Mouse (Mus musculus): Measurements from ENCODE around the gene Usp19.

Usp19 gene

GRCm38 (mm10) chr9:108469845-108470244 lies 20.6 kb upstream of the Usp19 start:
- DNase-seq: no peak

DNA sequence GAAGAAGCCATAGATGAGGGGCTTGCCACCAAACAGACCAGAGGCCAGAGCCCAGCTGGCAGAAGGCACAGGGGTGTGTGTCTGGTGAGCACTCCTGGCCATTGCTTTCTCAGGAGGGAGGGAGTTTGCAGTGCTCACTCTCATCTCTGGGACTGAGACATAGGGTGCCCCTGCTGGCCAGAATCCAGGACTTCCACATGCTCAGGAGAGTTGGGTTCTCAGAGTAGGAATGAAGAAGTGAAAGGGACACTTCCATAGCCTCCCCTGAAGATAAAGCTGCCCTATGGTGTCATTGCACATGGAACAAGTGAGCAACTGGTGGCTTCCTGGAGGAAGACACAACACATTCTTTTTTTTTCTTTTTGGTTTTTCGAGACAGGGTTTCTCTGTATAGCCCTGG lies 15.9 kb upstream of the Usp19 start:
- DNase-seq: no peak

GRCm38 (mm10) chr9:108478638-108479156 lies 11.7 kb upstream of the Usp19 start:
- peak; percentile 91 for DNase-seq

DNA sequence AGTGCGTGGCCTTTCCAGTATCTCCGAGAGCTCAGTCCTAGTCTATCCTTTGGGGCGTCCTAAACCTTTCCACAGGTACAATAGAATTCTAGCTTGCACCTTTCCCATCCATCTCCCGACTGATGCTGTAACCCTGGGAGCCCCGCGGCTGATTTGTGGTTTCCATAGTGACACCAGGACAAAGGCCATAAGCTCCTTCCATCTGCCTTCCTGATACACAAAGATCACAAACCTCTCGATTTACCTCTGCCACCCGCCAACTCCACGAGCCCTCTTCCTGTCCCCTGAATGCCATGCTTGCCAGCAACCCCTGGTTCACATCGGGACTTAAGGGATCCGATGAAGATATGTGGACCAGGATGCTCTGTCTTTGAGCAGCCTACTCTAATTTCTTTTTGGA lies 11.2 kb upstream of the Usp19 start:
- no peak for DNase-seq

GRCm38 (mm10) chr9:108479721-108480351 lies 10.6 kb upstream of the Usp19 start, which contains the start of gene Lamb2:
Gene Lamb2 (plus strand): TSS chr9:108479736.
- peak; percentile 71 for DNase-seq

GRCm38 (mm10) chr9:108480813-108481519 lies 9.4 kb upstream of the Usp19 start:
- no peak for DNase-seq

DNA sequence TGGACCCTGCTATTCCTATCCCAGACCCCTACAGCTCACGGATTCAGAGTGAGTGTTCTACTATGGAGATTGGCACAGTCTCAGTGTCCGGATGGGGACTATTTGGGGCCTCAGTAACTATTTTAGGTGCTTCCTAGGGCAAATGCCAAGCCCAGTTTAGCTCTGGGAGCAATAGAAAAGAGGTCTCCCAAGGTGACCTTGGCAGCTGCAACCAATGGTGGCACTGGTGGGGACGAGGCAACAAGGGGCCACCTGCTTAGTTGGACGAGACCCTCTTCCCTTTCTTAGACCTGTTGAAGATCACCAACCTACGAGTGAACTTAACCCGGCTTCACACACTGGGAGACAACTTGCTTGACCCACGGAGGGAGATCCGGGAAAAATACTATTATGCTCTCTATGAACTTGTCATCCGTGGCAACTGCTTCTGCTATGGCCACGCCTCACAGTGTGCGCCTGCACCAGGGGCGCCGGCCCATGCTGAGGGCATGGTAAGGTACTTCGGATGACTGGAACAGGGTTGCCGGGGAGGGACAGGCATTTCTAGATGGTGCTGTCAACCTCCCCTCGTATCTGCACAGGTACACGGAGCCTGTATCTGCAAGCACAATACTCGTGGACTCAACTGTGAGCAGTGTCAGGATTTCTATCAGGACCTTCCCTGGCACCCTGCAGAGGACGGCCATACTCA lies 8.7 kb upstream of the Usp19 start:
- DNase-seq: peak; percentile 1

GRCm38 (mm10) chr9:108483051-108483790 lies 7.2 kb upstream of the Usp19 start:
- no peak for DNase-seq

- DNase-seq: no peak
Measured at GRCm38 (mm10) chr9:108484021-108484420, 6.4 kb upstream of the Usp19 start.

DNA sequence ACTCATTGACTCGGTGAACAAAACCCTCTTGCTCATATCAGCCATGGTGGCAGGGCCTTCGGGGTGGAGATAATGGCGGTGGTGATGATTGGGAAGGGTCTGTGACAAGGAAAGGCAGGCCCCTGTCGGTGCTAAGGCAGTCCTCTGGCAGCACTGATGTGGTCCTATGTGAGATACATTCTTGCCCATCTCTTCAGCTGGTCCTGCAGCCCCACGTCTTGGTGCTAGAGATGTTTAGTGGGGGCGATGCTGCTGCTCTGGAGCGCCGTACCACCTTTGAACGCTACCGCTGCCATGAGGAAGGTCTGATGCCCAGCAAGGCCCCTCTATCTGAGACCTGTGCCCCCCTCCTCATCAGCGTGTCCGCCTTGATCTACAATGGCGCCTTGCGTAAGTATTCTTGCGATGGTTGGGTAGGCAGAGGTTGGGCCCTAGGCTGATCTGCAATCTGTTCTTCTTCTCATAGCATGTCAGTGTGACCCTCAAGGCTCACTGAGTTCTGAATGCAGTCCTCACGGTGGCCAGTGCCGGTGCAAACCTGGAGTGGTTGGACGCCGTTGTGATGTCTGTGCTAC lies 5.0 kb upstream of the Usp19 start:
- DNase-seq: no peak

GRCm38 (mm10) chr9:108486973-108487530 lies 3.4 kb upstream of the Usp19 start:
- no peak for DNase-seq

- DNase-seq: no peak
Measured at GRCm38 (mm10) chr9:108488403-108488802, 2.0 kb upstream of the Usp19 start.

- DNase-seq: no peak
Measured at GRCm38 (mm10) chr9:108489215-108489614, 1.2 kb upstream of the Usp19 start.

- DNase-seq: no peak
Measured at GRCm38 (mm10) chr9:108489702-108490558, 472 bp upstream of the Usp19 start.

- no peak for DNase-seq
Measured at GRCm38 (mm10) chr9:108491286-108491580, 831 bp downstream of the Usp19 start.

- DNase-seq: peak; percentile 61
Measured at GRCm38 (mm10) chr9:108492043-108492750, 1.8 kb downstream of the Usp19 start.

DNA sequence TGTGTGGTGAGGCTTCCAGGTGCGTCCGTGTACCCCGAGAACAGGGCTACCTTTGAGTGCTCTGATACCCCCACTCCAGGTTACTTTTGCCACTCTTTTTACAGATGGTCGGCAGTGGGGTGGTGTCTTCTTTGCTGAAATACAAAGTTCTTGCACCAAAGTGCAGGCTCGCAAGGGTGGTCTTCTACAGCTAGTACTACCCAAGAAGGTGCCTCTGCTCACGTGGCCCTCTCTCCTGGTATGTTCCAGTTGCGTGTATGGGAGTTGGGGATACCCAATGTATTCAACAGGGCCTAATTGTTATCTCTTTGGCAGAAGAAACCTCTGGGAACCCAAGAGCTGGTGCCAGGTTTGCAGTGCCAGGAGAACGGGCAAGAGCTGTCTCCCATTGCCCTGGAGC lies 2.8 kb downstream of the Usp19 start:
- DNase-seq: no peak

GRCm38 (mm10) chr9:108494146-108494825 lies 3.9 kb downstream of the Usp19 start:
- DNase-seq: no peak

DNA sequence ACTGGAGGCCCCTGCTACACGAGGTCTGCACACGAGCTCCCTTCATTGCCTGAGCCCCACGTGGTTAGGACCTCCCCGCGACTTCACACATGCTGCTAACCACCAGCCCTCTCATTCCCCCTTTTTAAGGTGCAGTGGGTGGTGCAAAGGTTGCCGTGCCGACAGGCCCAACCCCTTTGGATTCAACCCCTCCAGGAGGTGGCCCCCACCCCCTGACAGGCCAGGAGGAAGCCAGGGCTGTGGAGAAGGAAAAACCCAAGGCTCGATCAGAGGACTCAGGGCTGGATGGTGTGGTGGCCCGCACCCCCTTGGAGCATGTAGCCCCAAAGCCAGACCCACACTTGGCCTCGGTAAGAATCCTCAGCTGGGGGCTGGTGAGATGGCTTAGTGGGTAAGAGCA lies 4.5 kb downstream of the Usp19 start:
- DNase-seq: no peak

- DNase-seq: no peak
Measured at GRCm38 (mm10) chr9:108499231-108499630, 8.8 kb downstream of the Usp19 start.

All from kidney, postnatal 14 days (tissue).